Mouse (Mus musculus) heart, postnatal 0 days (tissue): ENCODE measurements around the gene Ormdl3. TPM values are rescaled to one million over a fixed set of nuclear protein-coding genes. Genes with fewer than 3 reads are reported as not detected.

Experiments used
- ATAC-seq: fragments of 200-750 bp; cut with Nextera tagmentation; 2 replicates; pipeline ENCODE4 v1.8.0; 2017; ENCODE audit warnings: low read depth, moderate number of reproducible peaks, moderate library complexity; ENCODE audit not compliant: insufficient read depth
- DNase-seq: peaks from one replicate; pipeline ENCODE4 v3.0.0-alpha.2; 2016; ENCODE audit warnings: low spot score
- H3K27ac ChIP-seq: fragments of 300-500 bp; sonication (generic); 2 replicates; pipeline ENCODE4 v1.5.1; 2014; ENCODE audit warnings: low read depth, mild to moderate bottlenecking
- H3K27me3 ChIP-seq: fragments of 300-500 bp; sonication (generic); 2 replicates; pipeline ENCODE4 v1.6.1; 2014; ENCODE audit warnings: low read length, mixed read lengths; ENCODE audit not compliant: control insufficient read depth, insufficient read depth
- H3K36me3 ChIP-seq: fragments of 300-500 bp; sonication (generic); replicated peaks from 2 replicates; pipeline ENCODE4 v1.6.1; 2014; ENCODE audit warnings: low read length, mixed read lengths; ENCODE audit not compliant: control insufficient read depth, insufficient read depth
- H3K4me1 ChIP-seq: fragments of 300-500 bp; sonication (generic); 2 replicates; pipeline ENCODE4 v1.6.1; 2014; ENCODE audit warnings: antibody characterized with exemption; ENCODE audit not compliant: control insufficient read depth, insufficient read depth
- H3K4me2 ChIP-seq: fragments of 300-500 bp; sonication (generic); 2 replicates; pipeline ENCODE4 v1.6.1; 2014; ENCODE audit warnings: low read depth, mild to moderate bottlenecking, low read length, moderate library complexity
- H3K4me3 ChIP-seq: fragments of 300-500 bp; sonication (generic); 2 replicates; pipeline ENCODE4 v1.5.1; 2014; ENCODE audit warnings: low read depth, low read length
- H3K9ac ChIP-seq: fragments of 300-500 bp; sonication (generic); replicated peaks from 2 replicates; pipeline ENCODE4 v1.6.1; 2014; ENCODE audit warnings: low read depth, low read length, mixed read lengths
- H3K9me3 ChIP-seq: fragments of 300-500 bp; sonication (generic); replicated peaks from 2 replicates; pipeline ENCODE4 v1.6.1; 2016; ENCODE audit warnings: low read length; ENCODE audit not compliant: control insufficient read depth
- CTCF ChIP-seq: IDR thresholded peaks from 2 replicates; pipeline ENCODE4 v1.5.1; 2016; ENCODE audit warnings: antibody characterized with exemption, control low read depth, low read depth
- EP300 ChIP-seq: IDR thresholded peaks from 2 replicates; pipeline ENCODE4 v1.6.1; 2016; ENCODE audit warnings: antibody characterized with exemption, low read depth
- WGBS: fragments of 180-500 bp; shearing (Covaris S2); extraction: QIAGEN DNeasy Blood & Tissue Kit; methylation state at CpG from one replicate; pipeline ENCODE4 v1.1.7; 2014; 5-methylcytosine and 5-hydroxymethylcytosine counted together
- polyA plus RNA-seq: library from polyadenylated mRNA; unstranded; fragments of >200 nt; fragmentation: Nextera tagmentation; extraction: Ambion mirVana; gene quantifications from 2 replicates; pipeline ENCODE4 v1.2.1, GENCODE M21; 2015
- total RNA-seq: library from RNA; depleted of rRNA; stranded (reverse); fragments of >200 nt; gene quantifications from 2 replicates; pipeline ENCODE4 v1.2.3, GENCODE M21; 2014; ENCODE audit warnings: low replicate concordance

Ormdl3 gene
- total and polyA plus RNA-seq, 2 experiments from 2014 or later, result 44.8 to 49.4 TPM

DNA sequence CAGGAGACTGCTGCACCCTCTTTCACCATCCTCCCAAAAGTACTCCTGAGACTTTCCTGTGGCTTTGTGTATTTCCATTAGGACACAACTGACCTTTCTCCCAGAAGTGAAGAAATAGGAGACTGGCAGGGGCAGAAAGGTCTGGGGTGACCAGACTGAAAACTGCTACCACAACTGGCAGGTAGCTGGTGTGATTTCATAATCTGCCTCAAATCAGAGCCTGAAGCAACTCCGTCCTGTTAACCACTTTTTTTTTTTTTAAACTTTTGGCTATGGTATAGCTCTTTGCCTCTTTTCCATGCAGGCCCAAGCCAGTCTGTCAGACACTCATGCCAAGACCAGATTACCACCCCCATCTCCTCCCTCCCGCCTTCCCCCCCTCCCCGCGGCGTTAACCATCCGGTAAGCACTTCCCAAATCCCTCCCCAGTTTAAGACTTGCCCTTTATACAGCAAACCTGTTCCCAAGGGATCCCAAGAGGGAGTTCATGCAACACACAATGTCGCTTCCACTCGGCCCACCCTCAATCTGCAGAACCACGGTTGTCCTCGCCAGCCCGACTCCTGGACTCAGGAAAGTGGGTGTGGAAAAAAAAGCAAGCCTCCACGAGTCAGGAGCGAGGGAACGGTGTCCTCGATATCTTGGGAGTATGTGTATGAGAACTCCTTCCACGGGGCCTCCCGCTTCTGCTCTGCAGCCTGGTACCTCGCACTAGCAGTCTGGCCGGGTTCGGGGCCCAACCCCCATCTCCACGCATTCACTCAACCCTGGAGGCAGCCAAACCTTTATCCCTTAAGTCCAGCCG is 879 bp downstream of the Ormdl3 start:
- Histone ChIP-seq H3K9ac (peak overlapping the region; percentile 81), H3K4me3 (peak overlapping the region; percentile 79), H3K4me1 (peaks cover 39% of the 10 kb centered on the region), H3K4me2 (peak overlapping the region; percentile 78), H3K27me3 (no peaks in the 10 kb centered on the region), H3K9me3 (no peaks in the 10 kb centered on the region), H3K27ac (peak overlapping the region; percentile 92), H3K36me3 (peaks cover 20% of the 10 kb centered on the region)
- ATAC-seq, result 0 out of 2 replicates have a peak, but pooled peaks have one; percentile 1
- no peak for TF ChIP-seq CTCF
- no peak for TF ChIP-seq EP300
- peak; percentile 38 for DNase-seq
- WGBS, result 1% methylated on average over 22 of the region's 22 CpGs

DNA sequence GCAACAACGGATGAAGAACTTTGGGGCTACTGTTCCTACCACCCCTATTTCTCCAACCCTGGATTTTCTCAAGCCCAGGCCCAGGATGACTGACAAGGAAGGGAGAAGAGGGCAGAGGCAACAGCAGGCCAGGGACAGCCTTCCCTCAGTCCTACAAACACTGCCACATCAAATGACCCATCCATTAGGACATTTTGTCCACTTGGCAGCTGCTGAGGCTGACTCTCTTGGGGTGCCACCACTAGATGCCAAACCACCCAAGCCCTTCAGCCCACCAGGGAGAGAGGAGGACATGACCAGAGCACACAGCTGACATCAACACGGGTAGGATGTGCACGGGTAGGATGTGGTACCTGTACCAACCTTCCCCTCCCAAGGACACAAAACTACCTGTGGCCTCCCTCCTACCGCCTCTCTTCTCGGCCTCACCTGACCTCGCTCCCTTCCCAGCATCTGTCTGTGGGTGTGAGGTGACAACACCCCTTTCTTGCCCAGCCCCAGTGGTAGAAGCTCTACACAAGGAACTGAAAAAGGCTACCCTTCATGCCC is 2.5 kb downstream of the Ormdl3 start:
- no peaks in the 10 kb centered on the region for H3K9me3 ChIP-seq
- no peak overlapping the region for H3K27ac ChIP-seq
- no peaks in the 10 kb centered on the region for H3K27me3 ChIP-seq
- no peak overlapping the region for H3K4me3 ChIP-seq
- peaks cover 39% of the 10 kb centered on the region for H3K4me1 ChIP-seq
- no peak for TF ChIP-seq EP300
- no peak for TF ChIP-seq CTCF
- WGBS, result 83% methylated on average over 6 of the region's 6 CpGs
- peaks cover 22% of the 10 kb centered on the region for H3K36me3 ChIP-seq
- ATAC-seq (no peak), DNase-seq (no peak)
- H3K9ac ChIP-seq, result no peak overlapping the region
- no peak overlapping the region for H3K4me2 ChIP-seq

DNA sequence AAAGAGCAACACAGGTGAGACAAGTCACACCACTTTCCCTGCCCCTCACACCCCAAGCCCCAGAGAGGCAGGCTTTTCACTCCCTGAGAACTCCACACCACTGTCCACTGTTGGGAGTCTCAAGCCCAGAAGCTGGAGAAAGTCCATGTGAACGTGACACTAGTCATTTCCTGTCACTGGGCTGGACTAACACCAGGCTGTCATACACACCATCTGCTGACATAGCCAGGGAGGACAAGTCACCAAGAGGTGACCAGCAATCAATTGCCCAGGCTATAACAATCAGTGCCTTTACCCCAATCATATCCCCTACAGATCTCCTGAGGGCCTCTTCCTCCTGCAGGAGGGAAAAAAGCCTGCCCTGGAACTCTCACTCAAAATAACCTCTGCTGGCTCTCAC is 3.0 kb downstream of the Ormdl3 start:
- 36% methylated on average over 1 of the region's 1 CpGs for WGBS
- H3K27me3 ChIP-seq, result no peaks in the 10 kb centered on the region

DNA sequence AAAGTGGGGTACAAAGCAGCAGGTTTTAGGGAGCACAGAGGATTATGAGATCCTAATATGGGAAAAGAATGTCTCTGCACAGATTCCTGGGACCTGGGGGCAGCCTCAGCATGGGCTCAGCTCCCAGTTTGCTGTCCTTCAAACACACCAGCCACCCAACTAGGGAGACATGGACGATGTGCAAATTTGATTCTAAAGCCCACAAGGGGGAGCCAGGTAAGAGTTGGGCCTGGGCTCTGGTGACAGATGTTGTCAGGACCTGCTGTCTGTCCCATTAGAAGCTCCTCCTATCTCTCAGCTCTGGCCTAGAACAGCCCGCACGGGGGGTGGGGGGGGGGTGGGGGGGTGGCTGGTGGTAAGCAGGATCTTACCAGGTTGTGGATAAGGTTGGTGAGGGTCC is 3.6 kb downstream of the Ormdl3 start:
- ATAC-seq (no peak), DNase-seq (no peak)
- H3K27me3 ChIP-seq, result no peaks in the 10 kb centered on the region
- WGBS, result 26% methylated on average over 3 of the region's 3 CpGs
- H3K36me3 ChIP-seq, result peaks cover 22% of the 10 kb centered on the region
- H3K4me2 ChIP-seq, result no peak overlapping the region
- no peak overlapping the region for H3K27ac ChIP-seq
- peaks cover 30% of the 10 kb centered on the region for H3K4me1 ChIP-seq
- H3K9me3 ChIP-seq, result no peaks in the 10 kb centered on the region
- H3K9ac ChIP-seq, result no peak overlapping the region
- no peak overlapping the region for H3K4me3 ChIP-seq
- TF ChIP-seq CTCF (0 out of 2 replicates have a peak, but pooled peaks have one; percentile 10), EP300 (no peak)

More for the DNA sequence above, 3.0 kb downstream of the Ormdl3 start:
- no peak overlapping the region for H3K4me2 ChIP-seq
- no peak overlapping the region for H3K4me3 ChIP-seq
- ATAC-seq, result no peak
- H3K27ac ChIP-seq, result no peak overlapping the region
- H3K36me3 ChIP-seq, result peaks cover 22% of the 10 kb centered on the region
- peaks cover 34% of the 10 kb centered on the region for H3K4me1 ChIP-seq
- H3K9ac ChIP-seq, result no peak overlapping the region
- no peak for DNase-seq
- TF ChIP-seq EP300, result no peak
- no peak for TF ChIP-seq CTCF
- H3K9me3 ChIP-seq, result no peaks in the 10 kb centered on the region

DNA sequence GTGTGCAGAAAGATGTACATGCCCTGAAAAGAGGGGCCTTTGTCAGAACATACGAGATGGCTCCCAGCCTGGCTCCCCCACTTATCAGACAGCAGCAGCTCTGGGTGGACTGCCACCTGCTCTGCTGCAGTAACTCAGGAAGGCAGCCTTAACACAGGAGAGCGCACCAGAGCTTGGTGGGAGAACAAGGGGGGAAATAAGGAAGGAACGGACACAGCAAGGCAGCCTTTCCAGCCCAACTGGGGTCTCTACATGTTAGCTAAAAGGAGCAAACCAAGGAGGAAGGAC is 4.0 kb downstream of the Ormdl3 start:
- H3K27me3 ChIP-seq, result no peaks in the 10 kb centered on the region
- no peak for TF ChIP-seq CTCF
- no peak for TF ChIP-seq EP300
- peaks cover 22% of the 10 kb centered on the region for H3K36me3 ChIP-seq
- no peak overlapping the region for H3K4me2 ChIP-seq
- H3K9ac ChIP-seq, result no peak overlapping the region
- no peak overlapping the region for H3K4me3 ChIP-seq
- H3K9me3 ChIP-seq, result no peaks in the 10 kb centered on the region
- H3K4me1 ChIP-seq, result peaks cover 26% of the 10 kb centered on the region
- no peak overlapping the region for H3K27ac ChIP-seq
- ATAC-seq (no peak), DNase-seq (no peak)
- 75% methylated on average over 3 of the region's 3 CpGs for WGBS
